Mouse (Mus musculus): ENCODE results near the gene Gtpbp6.
A peak's percentile ranks its signal among the peaks of the same experiment; 100 is the strongest.
"Not testable (repeated sequence)": the region's sequence is repeated elsewhere in the genome, so short reads cannot be mapped to it uniquely, and the experiment has no call there.

Gtpbp6 gene

DNA sequence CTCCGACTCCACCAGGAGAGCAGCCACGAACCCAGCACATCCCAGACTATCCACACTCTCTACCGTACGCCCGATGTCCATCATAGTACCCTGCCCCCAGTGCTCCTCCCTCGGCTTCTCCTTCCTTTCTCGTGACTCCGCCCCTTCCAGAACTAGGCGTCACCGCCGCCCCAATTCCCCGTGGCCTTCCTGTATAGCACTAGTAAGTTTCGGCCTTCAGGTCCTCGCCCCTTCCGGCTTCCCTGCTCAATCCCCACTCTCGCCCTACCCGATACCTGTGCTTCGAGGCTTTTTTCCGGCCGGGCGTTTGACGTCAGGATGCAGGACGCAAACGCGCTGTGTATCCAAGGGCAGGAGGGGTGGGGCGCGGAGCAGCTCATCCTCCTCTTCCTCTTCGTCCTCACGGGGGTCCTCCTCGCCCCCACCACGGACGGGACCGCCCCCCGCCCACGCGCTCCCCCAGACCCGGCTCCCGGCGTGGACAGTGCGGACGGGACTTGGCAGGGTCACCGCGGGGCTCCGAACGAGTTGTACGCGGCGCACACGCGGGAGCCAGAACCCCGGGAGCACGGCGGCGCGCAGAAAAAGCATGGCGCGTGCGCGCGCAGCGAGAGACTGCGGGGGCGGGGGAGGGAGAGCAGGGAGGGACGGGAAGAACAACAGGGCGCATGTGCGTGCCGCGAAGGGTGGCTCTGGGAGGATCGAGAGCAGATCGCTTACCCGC lies at the start of gene Gtpbp6:
Gene Gtpbp6 (minus strand): TSS at position 617 of the 724 bp plus-strand sequence.
- peak; percentile 98 for DNase-seq

GRCm38 (mm10) chr5:110143007-110143406 lies 35.0 kb upstream of the Gtpbp6 start:
- DNase-seq: peak; percentile 11

GRCm38 (mm10) chr5:110142309-110142708 lies 34.3 kb upstream of the Gtpbp6 start:
- DNase-seq: no peak

DNA sequence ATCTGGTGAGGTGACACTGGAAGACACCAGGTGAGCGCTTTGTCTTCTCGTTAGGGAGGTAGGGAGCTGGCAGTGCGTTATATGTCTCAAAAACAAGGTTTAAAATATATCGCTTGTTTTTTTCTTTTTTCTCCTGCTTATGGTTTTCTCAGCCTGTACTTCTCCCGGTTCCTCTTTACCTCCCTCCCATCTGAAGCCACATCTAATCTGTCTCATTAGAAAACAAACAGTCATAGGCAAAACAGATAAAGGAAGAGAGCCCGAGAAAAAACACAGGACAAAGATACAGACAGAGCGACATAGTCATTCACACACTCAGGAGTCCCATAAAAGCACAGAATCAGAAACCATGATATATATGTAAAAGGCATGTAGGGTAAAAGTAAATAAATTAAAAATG lies 32.4 kb upstream of the Gtpbp6 start:
- no peak for DNase-seq

DNA sequence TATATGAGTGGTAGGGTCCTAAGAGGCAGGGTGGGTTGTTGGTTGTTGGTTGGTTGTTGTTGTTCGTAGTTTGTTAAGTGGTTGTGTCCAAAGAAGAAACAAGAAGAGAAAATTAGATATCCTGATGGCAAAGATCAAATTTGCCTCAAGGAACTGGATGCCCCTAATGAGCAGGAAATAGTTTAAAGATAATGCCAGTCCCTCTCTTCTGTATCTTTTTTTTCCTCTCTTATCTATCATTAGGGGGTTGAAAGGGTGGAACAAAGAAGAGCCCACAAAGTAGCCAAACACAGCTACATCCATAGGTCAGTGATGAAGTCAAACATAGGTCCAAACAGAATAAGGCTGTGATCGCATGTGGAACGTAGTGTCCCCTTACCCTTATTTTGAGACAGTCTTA lies 31.3 kb upstream of the Gtpbp6 start:
- DNase-seq: no peak

DNA sequence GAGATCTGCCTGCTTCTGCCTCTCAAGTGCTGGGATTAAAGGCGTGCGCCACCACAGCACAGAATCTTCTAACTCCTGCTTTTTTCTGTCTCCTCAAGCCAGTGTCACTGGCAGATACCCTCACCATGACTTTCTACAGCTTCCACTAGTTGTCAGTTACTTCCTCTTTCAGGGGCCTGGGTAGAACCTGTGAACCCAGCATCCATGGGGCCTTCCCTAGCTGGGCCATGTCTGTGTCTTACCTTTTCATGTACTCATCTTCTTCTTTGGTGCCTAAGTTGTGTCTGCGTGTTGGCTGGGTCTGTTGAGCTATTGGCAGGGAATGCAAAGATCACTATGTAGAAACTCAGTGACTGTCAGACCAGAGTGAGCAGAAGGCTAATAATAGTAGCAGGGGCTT lies 29.8 kb upstream of the Gtpbp6 start:
- DNase-seq: no peak

DNA sequence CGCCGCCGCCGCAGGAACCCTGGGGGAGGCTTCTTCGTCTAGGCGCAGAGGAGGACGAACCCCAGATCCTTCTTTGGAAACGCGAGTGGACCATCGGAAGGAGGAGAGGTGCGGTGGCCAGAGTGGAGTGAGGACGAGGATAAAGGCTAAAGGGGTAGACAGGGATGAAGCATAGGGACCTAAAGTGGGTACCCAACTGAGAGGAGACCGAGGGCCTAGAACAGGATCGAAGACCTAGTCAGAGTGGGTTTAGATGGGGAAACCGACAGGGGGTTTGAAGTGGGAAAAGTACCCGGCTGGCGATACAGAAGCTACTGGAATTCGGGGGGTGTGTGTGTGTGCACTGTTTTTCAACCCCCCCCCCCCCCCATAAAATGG lies 28.1 kb upstream of the Gtpbp6 start:
- no peak for DNase-seq

DNA sequence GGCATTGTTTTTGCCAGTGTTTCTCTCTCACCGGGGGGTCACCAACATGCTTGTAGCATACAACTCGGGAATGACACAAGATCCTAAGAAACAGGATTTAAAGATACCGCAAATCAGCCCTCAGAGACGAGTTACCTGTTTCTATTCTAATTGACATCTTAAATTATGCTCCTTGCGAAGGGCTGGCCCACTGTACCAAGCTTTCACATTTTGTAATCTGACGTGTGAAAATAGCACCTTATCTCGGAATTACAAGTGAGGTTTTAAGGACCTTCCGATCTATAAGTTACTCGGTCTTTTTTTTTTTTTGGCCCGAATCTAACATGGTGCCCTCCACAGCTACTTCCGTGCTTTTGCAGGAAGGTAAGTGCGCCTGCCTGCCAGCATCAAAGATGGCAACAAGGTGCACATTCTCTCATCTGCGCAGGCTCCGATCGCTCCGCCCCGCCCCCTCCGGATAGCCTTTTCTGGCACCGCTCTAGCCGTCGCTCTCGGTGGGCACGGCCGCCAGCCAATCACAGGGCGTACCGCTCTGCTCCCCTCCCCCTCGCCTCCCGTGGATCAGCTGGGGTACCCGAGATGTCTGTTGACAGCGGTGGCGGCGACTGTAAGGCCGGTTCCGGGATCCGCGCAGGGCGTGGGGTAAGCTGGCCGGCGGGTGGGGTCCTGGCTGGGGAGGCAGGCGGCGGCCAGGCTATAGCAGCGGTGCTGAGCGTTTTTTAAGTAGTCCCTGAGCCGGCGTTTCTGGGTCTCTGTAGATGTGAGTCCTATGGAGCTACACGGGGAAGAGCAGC lies 27.5 kb upstream of the Gtpbp6 start, which contains the start of gene Chfr:
Gene Chfr (plus strand): TSS at position 550 of the 794 bp plus-strand sequence.
- DNase-seq: peak; percentile 100

GRCm38 (mm10) chr5:110122380-110122779 lies 14.4 kb upstream of the Gtpbp6 start:
- DNase-seq: not testable (repeated sequence)

DNA sequence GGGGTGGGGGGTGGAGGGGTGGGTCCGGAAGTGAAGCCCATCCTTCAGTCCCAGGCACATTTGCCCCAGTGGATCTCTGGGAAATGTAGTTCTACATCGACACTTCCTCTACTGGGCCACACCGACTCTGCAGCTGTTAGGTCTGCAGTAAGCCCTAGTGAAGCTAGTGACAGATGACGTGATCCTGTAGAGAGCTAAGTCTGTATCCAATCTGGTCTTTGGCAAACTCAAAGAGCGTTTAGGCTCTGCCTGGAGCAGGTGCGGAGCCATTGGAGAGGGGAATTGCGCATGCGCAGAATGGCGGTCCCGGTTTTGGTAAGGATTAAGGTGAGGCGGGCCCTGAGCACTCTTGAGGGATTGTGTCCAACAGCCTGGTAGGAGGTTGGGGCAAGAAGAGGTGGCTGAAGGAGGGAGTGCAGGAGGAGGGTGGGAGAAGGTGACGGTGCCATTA lies 2.0 kb upstream of the Gtpbp6 start, which contains the start of gene Zfp605:
Gene Zfp605 (plus strand): TSS at position 102 of the 451 bp plus-strand sequence.
- DNase-seq: peak; percentile 93

- no peak for DNase-seq
Measured at GRCm38 (mm10) chr5:110108305-110108628, 270 bp upstream of the Gtpbp6 start.

DNA sequence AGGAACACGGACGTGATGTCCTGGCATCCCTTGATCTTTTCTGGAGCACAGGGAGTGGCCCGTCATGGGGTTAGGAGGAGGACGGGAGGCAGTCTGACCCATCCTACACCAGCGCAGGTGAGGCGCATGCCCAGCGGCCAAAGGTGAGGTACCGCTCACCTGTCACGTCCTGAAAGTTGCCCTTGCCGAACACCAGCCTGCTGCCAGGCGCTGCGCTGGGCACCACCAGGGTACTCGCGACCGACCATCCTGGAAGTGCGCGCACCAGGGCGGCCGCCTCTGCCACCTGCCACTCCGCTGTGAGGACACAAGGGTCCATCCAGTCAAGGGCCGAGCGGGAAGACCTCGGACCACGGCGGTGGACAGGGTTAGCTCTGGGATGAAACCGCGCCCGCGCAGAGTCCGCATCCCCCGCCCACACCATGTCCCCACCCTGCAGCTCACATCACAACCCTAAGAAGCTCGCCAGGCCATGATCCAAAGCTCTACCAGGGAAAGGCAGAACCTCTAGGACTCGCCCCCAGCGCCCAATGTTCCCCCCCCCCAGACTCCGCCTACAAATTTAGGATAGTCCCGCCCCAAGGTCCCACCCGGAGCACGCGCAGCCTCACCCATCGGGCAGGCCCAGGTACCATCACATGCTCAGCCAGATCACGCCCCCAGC lies 964 bp downstream of the Gtpbp6 start:
- DNase-seq: no peak

DNA sequence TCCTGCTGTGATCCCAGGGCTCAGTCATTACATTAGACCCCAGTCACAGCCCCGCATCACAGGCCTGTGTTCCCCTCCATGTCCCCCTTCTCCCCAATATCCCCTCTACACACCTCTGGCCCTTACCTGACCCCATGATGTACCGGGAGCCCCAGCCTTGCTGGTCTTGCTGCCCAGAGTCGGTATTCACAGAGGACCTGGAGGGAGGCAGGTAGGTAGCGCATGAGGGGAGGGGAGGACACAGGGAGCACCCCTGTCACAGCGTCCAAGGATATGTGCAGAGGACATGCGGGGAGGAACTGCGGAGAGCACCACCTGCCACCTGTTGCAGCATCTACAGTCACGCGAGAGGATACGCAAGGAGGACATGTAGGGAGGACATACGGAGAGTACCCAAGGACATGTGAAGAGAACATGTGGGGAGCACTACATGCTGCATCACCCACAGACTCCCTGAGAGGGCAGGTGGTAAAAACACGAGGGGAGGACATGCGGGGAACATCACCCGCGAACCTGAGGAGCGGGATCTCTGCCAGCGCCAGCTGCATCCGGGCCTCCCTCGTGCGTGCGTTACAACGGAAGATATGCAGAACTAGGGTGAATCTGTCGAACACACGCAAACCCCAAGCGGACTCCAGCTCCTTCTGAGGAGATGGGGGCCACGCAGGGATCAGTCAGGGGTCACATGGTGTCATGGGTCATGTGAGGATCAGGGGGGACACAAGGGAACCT lies 1.7 kb downstream of the Gtpbp6 start:
- no peak for DNase-seq

- DNase-seq: peak; percentile 21
Measured at GRCm38 (mm10) chr5:110104616-110105380, 3.2 kb downstream of the Gtpbp6 start.

- no peak for DNase-seq
Measured at GRCm38 (mm10) chr5:110103901-110104615, 3.9 kb downstream of the Gtpbp6 start.

- no peak for DNase-seq
Measured at GRCm38 (mm10) chr5:110102853-110103625, 5.0 kb downstream of the Gtpbp6 start.

DNA sequence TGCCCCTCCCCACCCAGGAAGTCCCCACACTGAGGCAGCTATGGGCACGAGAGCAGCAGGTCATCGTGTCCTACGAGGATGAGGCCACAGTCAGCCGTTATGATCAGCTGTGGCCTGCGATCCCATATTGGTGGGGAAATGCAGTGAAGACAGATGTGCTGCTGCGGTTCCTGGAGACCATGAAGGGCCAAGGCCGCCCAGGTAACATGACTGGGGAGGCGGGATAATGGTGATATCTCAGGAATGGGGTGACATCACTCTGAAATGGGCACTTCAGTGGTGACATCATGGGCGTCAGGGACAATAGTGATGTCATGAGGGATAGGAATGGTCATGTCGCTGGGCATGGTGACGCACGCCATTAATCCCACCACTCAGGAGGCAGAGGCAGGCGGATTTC lies 5.6 kb downstream of the Gtpbp6 start:
- DNase-seq: no peak

- DNase-seq: peak; percentile 75
Measured at GRCm38 (mm10) chr5:110101716-110102347, 6.2 kb downstream of the Gtpbp6 start.

DNA sequence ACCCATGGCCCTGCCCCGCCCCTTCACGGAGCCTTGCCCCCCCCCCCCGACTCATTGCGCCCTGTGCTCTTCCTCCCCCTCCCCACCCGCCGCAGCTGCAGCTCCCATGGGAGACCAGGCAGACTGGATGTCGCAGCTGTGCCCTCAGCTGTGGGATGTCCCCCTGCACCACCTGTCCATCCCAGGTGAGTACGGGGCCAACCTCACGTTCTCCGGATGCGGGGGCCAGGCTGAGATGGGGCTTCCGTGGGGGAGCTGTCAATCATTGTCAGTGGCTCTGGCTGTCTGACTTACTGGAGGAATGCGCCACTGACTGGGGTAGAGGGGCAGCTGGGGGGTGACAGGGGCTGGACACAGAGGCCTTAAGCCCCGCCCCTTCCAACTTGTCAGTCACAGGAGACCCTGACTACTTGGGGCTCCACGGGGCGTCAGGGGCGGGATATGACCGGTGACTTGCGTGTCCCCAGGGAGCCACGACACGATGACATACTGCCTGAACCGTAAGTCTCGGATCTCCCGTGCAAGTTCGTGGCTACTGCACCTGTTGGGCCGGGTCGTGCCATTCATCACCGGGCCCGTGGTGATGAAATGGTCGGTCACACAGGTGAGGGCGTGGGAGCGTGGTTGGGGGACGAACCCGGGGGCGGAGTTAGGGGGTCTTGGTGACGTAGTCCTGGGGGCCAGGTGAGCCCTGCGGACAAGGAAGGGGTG lies 6.9 kb downstream of the Gtpbp6 start:
- peak; percentile 51 for DNase-seq

All from kidney, postnatal 10 days (tissue).